Mouse (Mus musculus): Measurements from ENCODE around the gene Cirbp. TPM values are rescaled to one million over a fixed set of nuclear protein-coding genes. Genes with fewer than 3 reads are reported as not detected.

The Cirbp gene
- polyA plus RNA-seq, 1 experiment from 2014 or later, result 81.5 TPM

- peaks cover 42% of the 10 kb centered on the region for H3K36me3 ChIP-seq (ENCODE audit: control insufficient read depth, insufficient read depth, low read length)
Measured at GRCm38 (mm10) chr10:80158307-80158986, 7.3 kb upstream of the Cirbp start.

GRCm38 (mm10) chr10:80159021-80159560, 6.7 kb upstream of the Cirbp start:
- peaks cover 3% of the 10 kb centered on the region; the same call in 1 of the 2 replicates for H3K27me3 ChIP-seq (ENCODE audit: control insufficient read depth, insufficient read depth, low read length)
- peaks cover 55% of the 10 kb centered on the region for H3K4me1 ChIP-seq (ENCODE audit: control insufficient read depth, insufficient read depth, low read length)
- peak overlapping the region; percentile 39 for H3K4me3 ChIP-seq (ENCODE audit: low read depth, low read length)
- peak; percentile 1; the same call in 1 of the 2 replicates for ATAC-seq (ENCODE audit: low FRiP score)
- no peak for DNase-seq (ENCODE audit: low spot score, missing footprints)
- peak overlapping the region; percentile 68 for H3K4me2 ChIP-seq
- H3K27ac ChIP-seq (ENCODE audit: low read depth, low read length), result peak overlapping the region; percentile 76
- WGBS, result 7% methylated on average over 12 of the region's 12 CpGs
- peaks cover 35% of the 10 kb centered on the region for H3K36me3 ChIP-seq (ENCODE audit: control insufficient read depth, insufficient read depth, low read length)
- H3K9ac ChIP-seq (ENCODE audit: low read length), result peak overlapping the region; percentile 43
- H3K9me3 ChIP-seq (ENCODE audit: control insufficient read depth, low read length), result no peaks in the 10 kb centered on the region

More at GRCm38 (mm10) chr10:80158307-80158986, 7.3 kb upstream of the Cirbp start:
- peak overlapping the region; percentile 76 for H3K27ac ChIP-seq (ENCODE audit: low read depth, low read length)
- H3K27me3 ChIP-seq (ENCODE audit: control insufficient read depth, insufficient read depth, low read length), result no peaks in the 10 kb centered on the region
- 0 out of 2 replicates have a peak overlapping the region, but pooled peaks have one; percentile 14 for H3K4me2 ChIP-seq
- H3K9ac ChIP-seq (ENCODE audit: low read length), result 0 out of 2 replicates have a peak overlapping the region, but pooled peaks have one; percentile 16
- DNase-seq (ENCODE audit: low spot score, missing footprints) (peak; percentile 94), ATAC-seq (ENCODE audit: low FRiP score) (peak; percentile 14)
- peaks cover 61% of the 10 kb centered on the region for H3K4me1 ChIP-seq (ENCODE audit: control insufficient read depth, insufficient read depth, low read length)
- WGBS, result 16% methylated on average over 16 of the region's 18 CpGs
- H3K4me3 ChIP-seq (ENCODE audit: low read depth, low read length), result peak overlapping the region; percentile 39; the same call in 1 of the 2 replicates
- no peaks in the 10 kb centered on the region for H3K9me3 ChIP-seq (ENCODE audit: control insufficient read depth, low read length)

DNA sequence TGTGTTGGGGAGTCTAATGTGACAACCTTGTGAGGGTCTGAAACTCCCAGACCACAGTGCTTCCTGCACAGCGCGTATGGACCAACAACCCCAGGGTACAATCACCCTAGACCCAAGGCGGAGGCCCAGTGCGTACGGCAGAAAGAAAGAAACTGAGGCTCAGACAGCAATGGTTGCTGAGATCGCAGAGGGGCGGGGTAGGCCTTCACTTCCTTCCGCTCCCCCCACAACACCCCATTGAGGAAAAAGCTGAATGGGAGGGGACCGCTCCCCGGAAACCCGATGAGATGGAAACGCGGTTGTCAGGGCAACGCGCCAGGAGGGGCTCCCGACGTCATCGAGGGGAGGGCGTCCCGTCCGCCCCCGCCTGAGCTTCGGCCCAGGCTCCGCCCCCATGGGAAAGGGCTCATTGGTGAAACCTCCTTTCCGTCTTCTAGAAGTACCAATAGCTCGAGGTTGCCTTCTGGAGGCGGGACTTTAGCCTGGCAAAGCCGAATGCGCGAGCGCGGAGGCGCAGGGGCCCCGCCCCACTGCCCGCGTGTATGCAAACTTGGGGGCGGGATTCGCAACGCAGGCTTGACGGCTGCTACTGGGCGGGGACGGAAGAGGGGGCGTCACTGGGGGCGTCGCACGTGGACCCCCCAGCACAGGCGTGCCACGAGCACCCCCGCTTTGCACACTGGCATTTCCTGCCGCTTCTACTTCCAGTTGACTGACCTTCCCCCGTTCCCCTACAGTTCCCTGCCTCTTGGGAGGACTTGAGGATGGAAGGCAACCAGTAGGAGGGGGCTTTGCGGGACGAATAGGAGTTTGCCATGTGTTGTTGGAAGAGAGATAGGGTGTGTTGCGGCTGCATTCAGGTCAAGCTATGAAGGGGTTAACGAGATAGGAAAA, 6.0 kb upstream of the Cirbp start:
- Histone ChIP-seq H3K4me3 (ENCODE audit: low read depth, low read length) (peak overlapping the region; percentile 39), H3K27me3 (ENCODE audit: control insufficient read depth, insufficient read depth, low read length) (peaks cover 4% of the 10 kb centered on the region; the same call in 1 of the 2 replicates), H3K9ac (ENCODE audit: low read length) (peak overlapping the region; percentile 43), H3K36me3 (ENCODE audit: control insufficient read depth, insufficient read depth, low read length) (peaks cover 28% of the 10 kb centered on the region), H3K4me1 (ENCODE audit: control insufficient read depth, insufficient read depth, low read length) (peaks cover 54% of the 10 kb centered on the region), H3K27ac (ENCODE audit: low read depth, low read length) (peak overlapping the region; percentile 76), H3K9me3 (ENCODE audit: control insufficient read depth, low read length) (no peaks in the 10 kb centered on the region), H3K4me2 (peak overlapping the region; percentile 68)
- peak; percentile 100 for DNase-seq (ENCODE audit: low spot score, missing footprints)
- under 1% methylated on average over 55 of the region's 55 CpGs for WGBS
- ATAC-seq (ENCODE audit: low FRiP score), result peak; percentile 83

- H3K4me1 ChIP-seq (ENCODE audit: control insufficient read depth, insufficient read depth, low read length), result peaks cover 56% of the 10 kb centered on the region
- no peak for ATAC-seq (ENCODE audit: low FRiP score)
- peaks cover 19% of the 10 kb centered on the region for H3K36me3 ChIP-seq (ENCODE audit: control insufficient read depth, insufficient read depth, low read length)
- WGBS, result 2% methylated on average over 32 of the region's 33 CpGs
- peak; percentile 91 for DNase-seq (ENCODE audit: low spot score, missing footprints)
- H3K9me3 ChIP-seq (ENCODE audit: control insufficient read depth, low read length), result no peaks in the 10 kb centered on the region
- H3K27ac ChIP-seq (ENCODE audit: low read depth, low read length), result peak overlapping the region; percentile 57
- H3K4me2 ChIP-seq, result peak overlapping the region; percentile 68
- H3K9ac ChIP-seq (ENCODE audit: low read length), result peak overlapping the region; percentile 53
- peak overlapping the region; percentile 39 for H3K4me3 ChIP-seq (ENCODE audit: low read depth, low read length)
- H3K27me3 ChIP-seq (ENCODE audit: control insufficient read depth, insufficient read depth, low read length), result peaks cover 4% of the 10 kb centered on the region; the same call in 1 of the 2 replicates
Measured at GRCm38 (mm10) chr10:80160455-80161371, 5.1 kb upstream of the Cirbp start.

GRCm38 (mm10) chr10:80161522-80162242, 4.1 kb upstream of the Cirbp start:
- Histone ChIP-seq H3K27me3 (ENCODE audit: control insufficient read depth, insufficient read depth, low read length) (peaks cover 4% of the 10 kb centered on the region; the same call in 1 of the 2 replicates), H3K4me2 (peak overlapping the region; percentile 68), H3K9ac (ENCODE audit: low read length) (peak overlapping the region; percentile 53; the same call in 1 of the 2 replicates), H3K27ac (ENCODE audit: low read depth, low read length) (peak overlapping the region; percentile 57), H3K9me3 (ENCODE audit: control insufficient read depth, low read length) (no peaks in the 10 kb centered on the region), H3K4me3 (ENCODE audit: low read depth, low read length) (no peak overlapping the region), H3K36me3 (ENCODE audit: control insufficient read depth, insufficient read depth, low read length) (peaks cover 11% of the 10 kb centered on the region), H3K4me1 (ENCODE audit: control insufficient read depth, insufficient read depth, low read length) (peaks cover 58% of the 10 kb centered on the region)
- DNase-seq (ENCODE audit: low spot score, missing footprints), result no peak
- ATAC-seq (ENCODE audit: low FRiP score), result no peak
- 14% methylated on average over 6 of the region's 7 CpGs for WGBS

GRCm38 (mm10) chr10:80162243-80162608, 3.6 kb upstream of the Cirbp start:
- H3K27ac ChIP-seq (ENCODE audit: low read depth, low read length), result no peak overlapping the region
- H3K27me3 ChIP-seq (ENCODE audit: control insufficient read depth, insufficient read depth, low read length), result peaks cover 4% of the 10 kb centered on the region; the same call in 1 of the 2 replicates
- DNase-seq (ENCODE audit: low spot score, missing footprints) (no peak), ATAC-seq (ENCODE audit: low FRiP score) (no peak)
- peaks cover 63% of the 10 kb centered on the region for H3K4me1 ChIP-seq (ENCODE audit: control insufficient read depth, insufficient read depth, low read length)
- H3K4me2 ChIP-seq, result no peak overlapping the region
- no peak overlapping the region for H3K4me3 ChIP-seq (ENCODE audit: low read depth, low read length)
- peaks cover 5% of the 10 kb centered on the region for H3K36me3 ChIP-seq (ENCODE audit: control insufficient read depth, insufficient read depth, low read length)
- H3K9ac ChIP-seq (ENCODE audit: low read length), result no peak overlapping the region
- 80% methylated on average over 3 of the region's 3 CpGs for WGBS
- no peaks in the 10 kb centered on the region for H3K9me3 ChIP-seq (ENCODE audit: control insufficient read depth, low read length)

- ATAC-seq (ENCODE audit: low FRiP score), result no peak
- H3K27ac ChIP-seq (ENCODE audit: low read depth, low read length), result no peak overlapping the region
Measured at GRCm38 (mm10) chr10:80162716-80163299, 3.0 kb upstream of the Cirbp start.

More at GRCm38 (mm10) chr10:80162716-80163299, 3.0 kb upstream of the Cirbp start:
- Histone ChIP-seq H3K27me3 (ENCODE audit: control insufficient read depth, insufficient read depth, low read length) (peaks cover 4% of the 10 kb centered on the region; the same call in 1 of the 2 replicates), H3K9ac (ENCODE audit: low read length) (no peak overlapping the region), H3K4me3 (ENCODE audit: low read depth, low read length) (no peak overlapping the region), H3K4me2 (no peak overlapping the region), H3K36me3 (ENCODE audit: control insufficient read depth, insufficient read depth, low read length) (0 out of 2 replicates have a peak, but pooled peaks cover under 1% of the 10 kb centered on the region), H3K9me3 (ENCODE audit: control insufficient read depth, low read length) (no peaks in the 10 kb centered on the region), H3K4me1 (ENCODE audit: control insufficient read depth, insufficient read depth, low read length) (peaks cover 60% of the 10 kb centered on the region)
- WGBS, result 84% methylated on average over 6 of the region's 6 CpGs
- DNase-seq (ENCODE audit: low spot score, missing footprints), result no peak

Measured in midbrain, embryonic 11.5 days (tissue).